Mouse (Mus musculus) midbrain, embryonic 11.5 days (tissue): ENCODE results near the gene Hnrnph1. TPM values are rescaled to one million over a fixed set of nuclear protein-coding genes. Genes with fewer than 3 reads are reported as not detected.
A peak's percentile ranks its signal among the peaks of the same experiment; 100 is the strongest.

Experiments used
- ATAC-seq: fragments of 200-750 bp; cut with Nextera tagmentation; 2 replicates; pipeline ENCODE4 v1.8.0; 2017; ENCODE audit warnings: moderate TSS enrichment, moderate library complexity; ENCODE audit not compliant: low FRiP score
- DNase-seq: peaks from one replicate; pipeline ENCODE4 v3.0.0; 2015; ENCODE audit warnings: low spot score; ENCODE audit errors: missing footprints
- H3K27ac ChIP-seq: fragments of 300-500 bp; sonication (generic); 2 replicates; pipeline ENCODE4 v1.5.1; 2014; ENCODE audit warnings: low read depth, low read length
- H3K27me3 ChIP-seq: fragments of 300-500 bp; sonication (generic); 2 replicates; pipeline ENCODE4 v1.6.1; 2014; ENCODE audit warnings: mild to moderate bottlenecking, low read length, moderate library complexity, mixed read lengths; ENCODE audit not compliant: control insufficient read depth, insufficient read depth
- H3K36me3 ChIP-seq: fragments of 300-500 bp; sonication (generic); 2 replicates; pipeline ENCODE4 v1.6.1; 2014; ENCODE audit warnings: mild to moderate bottlenecking, low read length, moderate library complexity, mixed read lengths; ENCODE audit not compliant: control insufficient read depth, insufficient read depth
- H3K4me1 ChIP-seq: fragments of 300-500 bp; sonication (generic); 2 replicates; pipeline ENCODE4 v1.6.1; 2014; ENCODE audit warnings: low read length; ENCODE audit not compliant: control insufficient read depth, insufficient read depth
- H3K4me2 ChIP-seq: fragments of 300-500 bp; sonication (generic); 2 replicates; pipeline ENCODE4 v1.6.1; 2014; ENCODE audit warnings: mild to moderate bottlenecking, moderate library complexity
- H3K4me3 ChIP-seq: fragments of 300-500 bp; sonication (generic); 2 replicates; pipeline ENCODE4 v1.5.1; 2014; ENCODE audit warnings: low read depth, low read length
- H3K9ac ChIP-seq: fragments of 300-500 bp; sonication (generic); 2 replicates; pipeline ENCODE4 v1.6.1; 2014; ENCODE audit warnings: low read length
- H3K9me3 ChIP-seq: fragments of 300-500 bp; sonication (generic); 2 replicates; pipeline ENCODE4 v1.6.1; 2016; ENCODE audit warnings: low read length; ENCODE audit not compliant: control insufficient read depth
- WGBS: fragments of 180-500 bp; shearing (Covaris S2); extraction: QIAGEN DNeasy Blood & Tissue Kit; methylation state at CpG from one replicate; pipeline ENCODE4 v1.1.7; 2014; 5-methylcytosine and 5-hydroxymethylcytosine counted together
- microRNA counts: library from miRNA; unstranded; fragments of <30 nt; microRNA quantifications from one replicate; lab custom pipeline; 2015
- microRNA-seq: library from miRNA; unstranded; fragments of <30 nt; microRNA quantifications from one replicate; pipeline ENCODE4, GENCODE M21; 2017
- polyA plus RNA-seq: library from polyadenylated mRNA; unstranded; fragments of >200 nt; fragmentation: Nextera tagmentation; extraction: Ambion mirVana; gene quantifications from 2 replicates; pipeline ENCODE4 v1.2.1, GENCODE M21; 2014

The Hnrnph1 gene
- polyA plus RNA-seq, 1 experiment from 2014 or later: 848 TPM

DNA sequence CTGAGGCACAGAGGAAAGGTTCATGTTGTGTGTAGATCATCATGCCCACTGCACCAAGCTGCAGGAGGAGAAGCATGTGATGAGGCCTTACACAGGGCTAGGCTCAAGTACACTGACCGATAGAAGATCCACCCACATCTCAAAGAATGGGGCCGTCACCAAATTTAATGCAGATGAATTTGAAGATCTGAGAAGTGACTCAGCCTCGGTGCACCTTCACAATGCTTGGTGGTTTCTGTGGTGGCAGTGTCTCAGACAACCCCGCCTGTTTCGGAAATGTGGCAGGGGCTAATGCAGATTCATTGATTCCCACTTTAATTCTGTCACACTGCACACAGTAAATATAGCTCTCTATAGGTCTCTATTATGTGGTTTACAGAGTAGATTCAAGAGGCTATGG is 56.1 kb downstream of the Hnrnph1 start:
- ATAC-seq (no peak), DNase-seq (no peak)
- Histone ChIP-seq H3K27me3 (no peaks in the 10 kb centered on the region), H3K36me3 (no peaks in the 10 kb centered on the region), H3K9ac (no peak overlapping the region), H3K4me3 (no peak overlapping the region), H3K27ac (no peak overlapping the region), H3K9me3 (no peaks in the 10 kb centered on the region), H3K4me2 (no peak overlapping the region), H3K4me1 (peaks cover 7% of the 10 kb centered on the region; the same call in 1 of the 2 replicates)
- 93% methylated on average over 5 of the region's 5 CpGs for WGBS

MicroRNAs encoded within 50 kb of the gene (microRNA counts, 519-probe panel; counts per million panel counts)
- microRNA mmu-miR-804 (lab: Ali Mortazavi, UCI): 4,323 counts per million, percentile 37 among the panel's probes with 10 or more counts

Small RNA genes within 50 kb of the gene (microRNA-seq; reads per million reads assigned to microRNA genes)
- not detected for gene Mir804

Other genes with a start within 250 kb of the Hnrnph1 start
- gene Tbc1d9b, start 245.6 kb upstream of the Hnrnph1 start, polyA plus RNA-seq: 27.6 and 30.0 TPM in 2 replicates
- 20.0 and 22.8 TPM in 2 replicates for gene Mrnip, start 202.5 kb upstream of the Hnrnph1 start, polyA plus RNA-seq
- 144 and 156 TPM in 2 replicates for gene Sqstm1, start 166.2 kb upstream of the Hnrnph1 start, polyA plus RNA-seq
- gene Mgat4b, start 166.1 kb upstream of the Hnrnph1 start, polyA plus RNA-seq: 13.4 and 18.7 TPM in 2 replicates
- gene Ltc4s, start 138.4 kb upstream of the Hnrnph1 start, polyA plus RNA-seq: 0.59 and 0.92 TPM in 2 replicates
- gene Maml1, start 84.7 kb upstream of the Hnrnph1 start, polyA plus RNA-seq: 9.5 and 10.7 TPM in 2 replicates
- 237 and 254 TPM in 2 replicates for gene Canx, start 51.3 kb upstream of the Hnrnph1 start, polyA plus RNA-seq
- not detected in 2 replicates for gene Cby3, start 22.5 kb upstream of the Hnrnph1 start, polyA plus RNA-seq
- 24.7 and 27.3 TPM in 2 replicates for gene Rufy1, start 54.1 kb downstream of the Hnrnph1 start, polyA plus RNA-seq
- 0.73 and 0.87 TPM in 2 replicates for gene Adamts2, start 225.1 kb downstream of the Hnrnph1 start, polyA plus RNA-seq